Mouse (Mus musculus) frontal cortex, postnatal 25 days (tissue): Measurements from ENCODE around the gene Mamstr.

Source experiments
- DNase-seq, 2 experiments: peaks; one replicate each; pipeline ENCODE4 v3.0.0; 2022; ENCODE audit warnings: low spot score in 2 of 2

The Mamstr gene

DNA sequence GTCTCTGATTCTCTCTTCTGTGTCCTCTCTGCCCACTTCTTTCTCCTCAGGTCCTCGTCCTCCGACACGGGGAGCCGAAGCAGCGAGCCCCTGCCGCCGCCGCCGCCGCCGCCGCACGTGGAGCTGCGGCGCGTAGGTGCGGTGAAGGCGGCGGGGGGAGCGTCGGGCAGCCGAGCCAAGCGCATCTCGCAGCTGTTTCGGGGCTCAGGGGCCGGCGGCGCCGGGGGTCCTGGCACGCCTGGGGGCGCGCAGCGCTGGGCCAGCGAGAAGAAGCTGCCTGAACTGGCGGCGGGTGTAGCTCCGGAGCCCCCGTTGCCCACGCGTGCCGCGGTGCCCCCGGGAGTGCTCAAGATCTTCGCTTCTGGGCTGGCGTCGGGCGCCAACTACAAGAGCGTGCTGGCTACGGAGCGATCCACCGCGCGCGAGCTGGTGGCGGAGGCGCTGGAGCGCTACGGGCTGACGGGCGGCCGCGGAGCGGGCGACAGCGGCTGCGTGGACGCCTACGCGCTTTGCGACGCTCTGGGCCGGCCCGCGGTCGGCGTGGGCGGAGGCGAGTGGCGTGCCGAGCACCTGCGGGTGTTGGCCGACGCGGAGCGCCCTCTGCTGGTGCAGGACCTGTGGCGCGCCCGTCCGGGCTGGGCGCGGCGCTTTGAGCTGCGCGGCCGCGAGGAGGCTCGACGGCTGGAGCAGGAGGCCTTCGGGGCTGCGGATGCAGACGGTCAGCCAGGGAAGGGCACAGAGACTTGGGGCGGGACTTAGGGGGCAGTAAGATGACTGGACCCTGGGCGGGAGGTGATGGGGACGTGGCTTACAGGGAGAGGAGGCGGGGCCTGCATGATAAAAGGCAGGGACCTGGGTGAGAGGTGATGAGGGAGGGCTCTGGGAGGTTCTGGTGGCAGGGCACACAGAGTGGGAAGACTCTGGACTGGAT, 11.1 kb upstream of the Mamstr start:
- DNase-seq = peak; percentile 42 to 64

DNA sequence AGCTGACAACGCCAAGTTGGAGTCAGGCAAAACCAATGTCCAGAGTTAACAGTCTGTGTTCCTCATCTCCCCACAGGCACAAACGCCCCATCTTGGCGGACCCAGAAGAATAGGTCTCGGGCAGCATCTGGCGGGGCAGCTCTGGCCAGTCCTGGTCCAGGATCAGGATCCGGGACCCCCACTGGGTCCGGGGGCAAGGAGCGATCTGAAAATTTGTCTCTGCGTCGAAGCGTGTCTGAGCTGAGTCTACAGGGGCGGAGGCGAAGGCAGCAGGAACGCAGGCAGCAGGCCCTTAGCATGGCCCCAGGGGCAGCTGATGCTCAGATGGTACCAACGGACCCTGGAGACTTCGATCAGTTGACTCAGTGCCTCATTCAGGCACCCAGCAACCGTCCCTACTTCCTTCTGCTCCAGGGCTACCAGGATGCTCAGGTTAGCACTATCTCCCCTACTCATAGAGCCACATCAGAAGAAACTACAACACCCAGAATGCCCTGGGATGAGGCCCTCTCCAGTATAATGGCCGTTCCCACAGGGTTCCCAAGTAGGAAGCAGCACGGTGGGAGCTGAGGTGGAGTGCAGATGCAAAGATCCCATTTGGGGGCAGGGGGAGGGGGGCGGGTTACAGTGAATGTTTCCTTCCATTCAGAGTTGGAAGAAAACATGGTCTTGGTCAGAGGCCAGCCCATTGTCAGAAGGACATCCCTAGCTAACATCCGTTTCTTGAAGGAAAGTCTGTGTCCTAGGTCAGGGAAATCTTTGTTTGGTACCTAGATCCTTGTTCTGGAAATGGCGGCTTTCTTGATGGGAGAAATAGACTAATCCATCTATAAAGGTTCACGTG, 9.5 kb upstream of the Mamstr start:
- DNase-seq = no peak

DNA sequence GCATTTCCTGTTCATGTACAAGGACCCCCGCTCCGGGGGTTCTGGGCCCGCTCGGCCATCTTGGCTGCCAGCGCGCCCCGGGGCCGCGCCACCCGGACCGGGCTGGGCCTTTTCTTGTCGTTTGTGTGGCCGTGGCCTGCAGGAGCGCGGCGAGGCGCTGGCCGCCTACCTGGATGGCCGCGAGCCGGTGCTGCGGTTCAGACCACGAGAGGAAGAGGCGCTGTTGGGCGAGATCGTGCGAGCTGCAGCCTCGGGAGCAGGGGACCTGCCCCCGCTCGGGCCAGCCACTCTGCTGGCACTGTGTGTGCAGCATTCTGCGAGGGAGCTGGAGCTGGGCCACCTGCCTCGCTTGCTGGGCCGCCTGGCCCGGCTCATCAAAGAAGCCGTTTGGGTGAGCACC, 7.3 kb upstream of the Mamstr start:
- DNase-seq = no peak

DNA sequence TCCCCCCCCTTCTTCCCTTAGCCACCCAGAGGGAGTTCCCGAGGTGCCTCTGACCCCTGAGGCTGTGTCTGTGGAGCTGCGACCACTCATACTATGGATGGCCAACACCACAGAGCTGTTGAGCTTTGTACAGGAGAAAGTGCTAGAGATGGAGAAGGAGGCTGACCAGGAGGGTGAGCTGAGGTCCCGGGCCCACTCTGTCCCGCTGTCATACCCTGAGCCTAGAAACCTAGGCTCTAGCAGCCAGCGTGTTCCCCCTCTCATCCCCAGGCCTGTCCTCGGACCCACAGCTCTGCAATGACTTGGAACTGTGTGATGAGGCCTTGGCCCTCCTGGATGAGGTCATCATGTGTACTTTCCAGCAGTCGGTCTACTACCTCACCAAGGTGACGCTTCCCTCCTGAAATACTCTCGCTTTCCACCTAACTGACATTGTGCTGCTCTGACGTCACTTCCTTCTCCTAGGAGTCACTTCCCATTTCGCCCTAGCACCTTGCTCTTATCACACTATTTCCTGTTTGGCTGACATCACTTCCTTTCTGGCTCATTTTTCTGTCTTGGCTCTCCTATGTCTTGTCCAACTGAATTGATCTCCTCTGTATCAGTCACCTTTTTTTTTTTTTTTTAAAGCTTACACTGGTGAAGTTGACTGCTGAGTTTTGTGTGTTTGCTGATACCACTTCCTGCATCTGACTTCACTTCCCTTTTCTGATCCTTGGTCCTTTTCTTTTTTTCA, 4.7 kb upstream of the Mamstr start:
- no peak for DNase-seq

DNA sequence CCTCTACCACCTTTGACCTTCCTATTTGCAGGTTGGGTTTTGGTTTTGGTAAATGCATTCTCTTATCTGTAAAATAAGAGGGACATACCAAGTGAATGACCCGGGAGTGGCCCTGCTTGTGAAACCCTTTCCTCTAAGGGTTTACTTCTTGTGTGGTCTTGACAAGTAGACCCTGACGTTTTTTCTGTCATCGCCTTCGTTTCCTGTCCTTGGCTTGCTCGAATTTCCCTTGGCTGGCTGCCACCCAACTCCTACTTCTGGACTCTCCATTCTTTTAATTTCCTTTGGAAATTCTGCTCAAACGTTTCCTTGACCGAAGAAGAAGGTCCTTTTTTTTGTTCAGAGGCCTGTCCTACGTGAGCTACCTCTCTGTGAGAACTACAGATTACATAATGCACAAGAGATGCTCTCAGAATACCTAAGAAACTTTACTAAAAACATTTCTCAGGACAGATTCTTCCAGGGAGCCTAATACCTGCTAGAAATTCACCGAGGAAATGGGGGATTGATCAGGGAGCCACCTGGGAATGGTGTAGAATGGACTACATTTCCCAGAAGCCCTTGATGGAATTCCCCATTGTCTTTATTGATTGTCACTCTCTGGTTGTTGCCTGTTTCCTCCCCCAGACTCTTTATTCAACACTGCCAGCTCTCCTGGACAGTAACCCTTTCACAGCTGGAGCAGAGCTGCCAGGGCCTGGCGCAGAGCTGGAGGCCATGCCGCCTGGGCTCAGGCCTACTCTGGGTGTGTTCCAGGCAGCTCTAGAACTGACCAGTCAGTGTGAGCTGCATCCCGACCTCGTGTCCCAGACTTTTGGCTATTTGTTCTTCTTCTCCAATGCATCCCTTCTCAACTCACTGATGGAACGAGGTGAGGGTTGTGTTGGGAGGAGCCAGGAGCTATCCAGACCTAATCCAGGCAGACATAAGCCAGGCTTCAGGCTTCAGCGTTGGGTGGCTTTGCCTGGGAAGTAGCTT, 3.8 kb upstream of the Mamstr start:
- DNase-seq = no peak

DNA sequence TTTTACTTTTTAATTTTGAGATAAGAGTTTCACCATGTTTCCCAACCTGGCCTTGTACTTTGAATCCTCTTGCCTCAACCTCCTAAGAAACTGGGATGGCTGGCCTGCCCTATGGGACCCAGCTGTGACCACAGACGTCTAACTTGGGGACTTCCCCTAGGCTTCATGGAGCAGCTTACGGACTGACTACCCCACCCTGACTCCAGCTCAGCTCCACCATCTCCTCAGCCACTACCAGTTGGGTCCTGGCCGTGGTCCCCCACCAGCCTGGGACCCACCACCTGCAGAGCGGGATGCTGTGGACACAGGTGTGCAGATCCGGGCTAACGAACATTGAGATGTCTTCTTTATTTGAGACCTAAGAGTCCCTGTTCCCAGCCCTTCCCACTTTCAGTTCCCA, 2.1 kb upstream of the Mamstr start:
- no peak for DNase-seq

DNA sequence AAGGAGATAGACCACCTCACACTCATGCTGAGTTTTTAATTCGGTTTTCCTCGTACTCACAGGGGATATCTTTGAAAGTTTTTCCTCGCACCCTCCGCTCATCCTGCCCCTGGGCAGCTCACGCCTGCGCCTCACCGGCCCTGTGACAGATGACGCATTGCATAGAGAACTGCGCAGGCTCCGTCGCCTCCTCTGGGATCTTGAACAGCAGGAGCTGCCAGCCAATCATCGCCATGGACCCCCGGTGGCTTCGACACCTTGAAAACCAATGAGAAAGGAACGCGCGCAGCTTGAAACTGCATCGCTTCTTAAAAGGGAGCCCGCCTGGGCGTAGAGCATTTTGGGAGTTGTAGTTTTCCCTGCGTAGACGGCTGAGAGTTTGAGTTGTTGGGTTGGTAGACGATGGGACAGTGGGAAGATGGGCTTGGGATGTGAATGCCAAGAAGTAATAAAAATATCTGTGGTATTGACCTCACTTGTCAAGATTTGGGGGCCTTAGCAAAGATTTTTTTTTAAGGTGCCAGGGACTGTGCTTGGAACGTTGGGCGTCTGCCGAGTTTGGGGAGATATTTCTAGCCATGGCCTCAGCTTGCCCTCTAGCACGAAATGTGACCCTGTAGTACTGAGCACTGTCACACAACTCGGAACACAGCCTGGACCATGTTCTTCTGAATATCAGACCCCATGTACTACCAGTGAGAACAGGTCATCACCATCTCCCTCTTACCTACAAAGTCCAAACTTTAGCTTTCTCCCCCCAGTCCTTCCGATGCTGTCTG, 965 bp upstream of the Mamstr start:
- peak; percentile 86 to 88 for DNase-seq

DNA sequence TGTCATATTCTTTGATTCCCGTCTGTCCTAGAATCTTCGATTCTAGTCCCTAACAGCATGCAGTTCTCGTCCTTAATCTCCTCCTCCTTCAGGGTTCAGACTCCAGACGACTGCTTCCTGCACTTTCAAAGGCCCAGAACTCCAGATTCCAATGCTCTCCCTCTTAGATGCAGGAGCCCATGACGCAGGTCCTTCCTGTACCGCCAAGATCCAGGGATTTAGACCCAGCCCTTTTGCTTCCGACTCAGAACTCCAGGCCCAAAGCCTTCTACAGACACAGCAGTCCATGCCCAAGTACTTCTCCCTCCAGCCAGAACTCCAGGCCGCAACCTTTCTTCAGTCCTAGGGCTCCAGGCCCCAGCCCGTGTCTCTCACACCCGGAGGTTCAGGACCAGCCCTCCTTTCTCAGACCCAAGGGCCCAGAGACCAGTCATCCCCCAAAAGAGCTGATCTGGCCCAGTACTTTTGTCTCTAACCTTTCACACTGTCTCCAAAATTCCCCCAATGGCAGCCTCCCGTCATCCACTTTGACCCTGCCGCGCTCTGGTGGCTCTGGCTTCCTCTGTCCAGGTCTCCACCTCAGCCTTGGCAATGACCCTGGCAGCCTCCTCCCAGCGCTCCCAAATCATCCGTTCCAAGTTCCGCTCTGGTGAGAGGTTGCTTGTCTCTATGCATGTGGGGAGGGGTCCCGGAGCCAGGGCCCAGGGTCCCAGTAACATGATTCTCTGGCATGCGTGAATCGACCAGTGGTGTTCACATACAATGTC, 597 bp downstream of the Mamstr start:
- no peak for DNase-seq

DNA sequence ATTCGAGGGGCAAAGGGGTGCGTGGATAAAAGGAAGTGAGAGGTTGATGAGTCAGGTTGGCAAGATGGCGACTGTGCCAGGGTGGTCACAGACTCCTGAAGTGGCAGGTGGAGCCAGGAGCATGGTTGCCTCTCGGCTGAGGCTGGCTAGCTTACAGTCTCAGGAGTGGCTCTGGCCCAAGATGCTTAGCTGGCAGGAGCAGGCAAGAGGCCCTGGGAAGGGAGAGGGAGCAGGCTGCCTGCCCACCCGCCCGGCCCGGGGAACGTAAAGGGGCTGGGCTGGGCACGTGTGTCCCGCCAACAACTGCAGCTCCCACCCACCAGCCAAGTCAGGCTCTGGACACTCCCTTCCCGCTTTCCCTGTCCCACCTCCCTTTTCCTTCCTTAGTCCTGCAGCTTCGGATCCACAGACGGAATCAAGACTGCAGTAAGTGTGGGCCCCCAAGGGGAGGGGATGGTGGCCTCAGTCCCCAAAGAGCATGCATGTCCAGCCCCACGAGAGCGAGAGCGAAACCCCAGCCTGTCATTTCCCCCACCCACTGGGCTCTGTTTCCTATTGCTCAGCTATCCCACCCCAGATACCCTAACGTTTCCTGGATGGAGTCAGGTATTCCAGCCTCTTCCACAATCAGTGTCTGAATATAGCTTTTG, 1.7 kb downstream of the Mamstr start:
- DNase-seq = no peak

DNA sequence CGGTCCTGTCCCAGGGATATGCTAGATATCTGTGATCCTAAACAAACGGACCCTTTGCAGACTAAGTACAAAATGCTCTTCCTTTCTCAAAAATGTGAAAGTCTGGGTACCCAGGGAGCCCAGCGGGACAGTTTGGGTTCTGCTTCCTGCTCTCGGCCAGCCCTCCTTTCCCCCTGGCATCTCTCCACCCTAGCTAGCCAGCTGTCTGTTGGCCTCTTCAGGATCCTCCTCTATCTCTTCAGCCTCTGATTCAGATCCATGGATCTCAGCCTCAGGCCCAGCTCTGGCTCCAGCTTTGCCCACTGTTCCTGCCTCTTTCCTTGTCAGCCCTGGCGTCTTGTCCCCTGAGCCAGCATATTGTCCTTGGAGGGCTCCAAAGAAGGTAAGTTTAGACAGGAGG, 2.3 kb downstream of the Mamstr start:
- no peak for DNase-seq

DNA sequence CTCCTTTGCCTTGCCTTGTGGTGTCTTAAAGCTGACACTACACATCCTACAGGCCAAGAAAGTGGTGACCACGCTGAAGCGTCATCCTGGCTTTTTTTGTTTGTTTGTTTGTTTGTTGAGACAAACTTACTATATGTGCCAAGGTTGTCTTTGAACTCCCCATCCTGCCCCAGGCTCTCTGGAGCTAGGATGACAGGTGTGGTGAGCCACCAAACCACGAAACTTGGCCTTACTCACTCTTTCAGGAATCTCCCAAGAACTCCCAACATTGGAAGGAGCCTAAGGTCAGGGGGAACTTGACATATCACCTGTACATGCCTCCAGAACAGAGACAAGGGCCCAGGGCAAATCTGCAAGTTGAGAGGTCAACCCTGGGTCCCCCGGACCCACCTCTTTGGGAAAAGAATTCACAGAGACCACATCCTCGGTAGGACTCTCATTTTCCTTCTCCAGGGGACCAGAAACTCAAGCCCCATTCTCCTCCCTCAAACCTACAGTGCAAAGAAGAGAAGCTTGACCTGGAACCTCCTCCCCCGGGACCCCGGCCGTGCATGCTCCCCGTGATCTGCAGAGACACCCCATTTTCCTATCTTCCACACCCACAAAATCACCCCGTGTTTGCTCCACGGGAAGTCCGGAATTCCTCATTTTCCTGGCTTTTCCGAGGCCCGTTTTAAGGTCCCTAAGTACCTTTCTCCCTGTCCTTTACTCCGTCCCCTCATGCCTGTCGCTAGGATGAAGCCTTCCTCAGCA, 2.9 kb downstream of the Mamstr start:
- DNase-seq = no peak

DNA sequence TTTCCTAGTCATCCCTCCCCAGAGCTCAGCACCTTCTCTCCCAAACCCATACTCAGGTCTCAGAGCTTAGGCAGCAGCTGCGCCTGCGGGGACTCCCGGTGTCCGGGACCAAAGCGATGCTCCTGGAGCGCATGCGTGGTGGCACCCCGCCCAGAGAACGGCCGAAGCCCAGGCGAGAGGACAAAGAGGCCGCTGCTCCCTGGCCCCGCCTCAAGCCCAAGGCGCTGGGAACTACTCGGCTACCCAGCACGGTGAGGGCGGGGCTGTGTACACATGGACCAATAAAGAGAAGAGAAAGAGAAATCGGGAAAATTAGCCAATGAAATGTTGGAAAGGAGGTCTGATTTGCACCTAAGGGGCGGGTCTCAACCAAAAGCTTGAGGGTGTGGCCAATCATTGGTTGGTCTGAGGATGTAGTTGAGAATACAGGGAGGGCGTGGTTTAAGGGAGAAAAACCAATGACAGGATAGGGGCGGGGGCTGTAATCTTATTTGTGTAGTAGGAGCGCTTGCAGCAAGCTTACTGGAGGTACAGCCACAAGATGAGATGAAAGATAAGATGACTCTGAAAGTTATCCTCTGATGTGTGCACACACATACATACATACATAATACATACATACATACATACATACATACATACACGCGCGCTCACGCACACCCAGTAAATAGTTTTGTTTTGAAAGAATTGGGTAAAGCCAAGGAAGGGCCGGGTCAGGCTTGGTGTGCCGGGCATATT, 3.8 kb downstream of the Mamstr start:
- peak; percentile 74 to 83 for DNase-seq

DNA sequence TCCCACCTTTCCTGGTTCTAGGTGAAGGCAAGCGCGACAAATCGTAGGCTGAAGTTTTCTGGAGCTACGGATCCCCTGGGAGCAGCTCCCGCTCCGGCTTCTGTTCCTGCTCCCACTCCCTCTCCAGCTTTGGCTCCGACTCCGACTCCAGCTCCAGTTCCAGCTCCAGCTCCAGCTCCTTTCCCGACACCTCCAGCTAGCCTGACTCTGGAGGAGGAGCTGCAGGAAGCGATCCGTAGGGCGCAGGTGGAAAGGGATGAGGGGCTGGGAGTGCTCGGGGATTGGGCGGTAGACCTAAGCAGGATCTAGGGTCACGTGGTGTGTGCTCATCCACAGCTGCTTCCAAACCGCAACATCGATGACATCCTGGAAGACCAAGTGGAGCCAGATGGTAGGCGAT, 4.4 kb downstream of the Mamstr start:
- peak; percentile 46 to 51 for DNase-seq

DNA sequence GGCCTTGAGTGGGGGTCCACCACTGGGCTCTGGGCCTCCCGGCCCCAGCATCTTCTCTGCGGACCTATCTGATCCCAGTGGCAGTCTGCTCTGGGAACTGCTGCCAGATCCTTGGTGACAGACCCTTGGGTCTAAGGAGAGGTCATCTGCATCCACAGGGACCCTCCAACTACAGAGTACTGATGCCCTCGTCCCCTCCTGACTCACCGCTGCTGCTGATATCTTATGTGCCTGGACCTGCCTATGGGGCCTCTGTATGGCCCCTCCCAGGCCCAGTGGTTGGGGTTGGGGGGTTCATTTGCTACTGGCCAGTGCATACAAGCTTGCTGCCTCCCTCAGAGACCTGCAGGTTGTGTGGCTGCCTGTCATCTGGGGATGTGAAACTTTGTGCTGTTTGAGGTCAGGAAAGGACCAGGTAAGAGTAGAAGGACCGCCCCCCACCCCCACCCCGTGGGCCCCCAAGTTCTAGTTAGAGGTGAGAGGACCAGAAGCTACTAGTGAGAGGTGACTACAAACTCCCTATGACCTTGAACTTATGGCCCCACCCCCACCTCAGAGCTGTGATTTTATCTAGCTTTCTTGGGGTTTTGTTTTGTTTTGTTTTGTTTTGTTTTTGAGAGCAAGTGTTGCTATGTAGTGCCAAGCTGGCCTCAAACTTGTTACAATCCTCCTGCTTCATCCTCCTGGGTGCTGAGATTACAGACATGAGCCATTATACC, 5.3 kb downstream of the Mamstr start:
- DNase-seq = no peak

DNA sequence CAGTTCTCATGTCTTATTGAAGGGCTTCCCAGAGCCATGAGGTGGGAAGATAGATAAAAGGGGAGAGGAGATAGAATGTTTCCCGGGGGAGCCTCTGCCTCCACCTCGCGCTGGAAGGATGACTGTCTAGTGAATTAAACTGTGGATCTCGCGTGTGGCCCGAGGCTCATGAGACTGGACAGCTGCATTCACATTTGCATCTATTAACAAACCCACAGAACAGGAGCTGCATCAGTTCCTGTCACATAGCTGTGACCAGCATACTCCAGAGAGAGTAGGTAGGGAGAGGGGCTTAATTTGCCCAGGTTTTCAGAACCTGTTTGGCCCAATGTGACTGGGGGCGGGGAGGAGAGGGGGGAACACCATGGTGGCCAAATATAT, 5.8 kb downstream of the Mamstr start:
- no peak for DNase-seq

DNA sequence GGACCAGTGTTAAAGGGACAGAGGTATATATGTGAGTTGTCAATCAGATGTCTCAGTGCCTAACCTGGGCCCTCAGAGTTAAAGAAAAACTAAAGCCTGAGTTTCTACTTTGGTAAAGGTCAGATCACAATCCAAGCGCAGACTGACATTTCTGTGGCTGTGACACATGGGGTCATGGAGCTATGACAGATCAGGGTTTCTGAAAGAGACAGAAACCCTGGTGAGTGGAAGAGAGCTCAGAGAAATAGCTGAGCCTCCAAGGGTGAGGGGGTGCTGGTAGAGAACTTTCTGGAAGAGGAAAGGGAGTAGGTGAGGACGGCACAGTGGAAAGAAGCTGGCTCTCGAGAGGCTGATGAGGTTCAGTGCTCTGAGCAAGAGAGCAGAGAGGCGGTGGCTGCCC, 6.9 kb downstream of the Mamstr start:
- no peak for DNase-seq

DNA sequence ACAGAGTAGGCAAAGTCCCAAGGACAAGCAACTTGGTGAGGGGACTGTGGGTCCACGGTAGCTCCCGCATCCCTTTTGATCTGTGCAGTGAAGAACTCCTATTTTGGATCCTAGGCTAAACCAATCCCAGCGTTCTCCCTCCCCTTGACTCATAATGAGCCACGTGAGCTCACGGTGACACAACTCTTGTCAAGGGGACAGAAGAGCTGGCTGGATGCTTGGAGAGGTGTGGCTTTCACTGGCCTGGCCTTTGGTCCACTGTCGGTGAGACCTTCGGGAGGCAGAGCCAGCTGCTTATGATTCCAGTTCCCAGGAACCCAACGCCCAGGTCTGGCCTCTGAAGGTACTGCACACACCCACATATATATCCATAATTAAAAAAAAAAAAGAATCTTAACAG, 9.6 kb downstream of the Mamstr start:
- DNase-seq = no peak
